Mouse (Mus musculus) left cerebral cortex, postnatal 14 days (tissue): ENCODE results near the gene Casp3. TPM values are rescaled to one million over a fixed set of nuclear protein-coding genes. Genes with fewer than 3 reads are reported as not detected.

Experiments used
- DNase-seq, 2 experiments: peaks; one replicate each; pipeline ENCODE4 v3.0.0; 2021 to 2022; ENCODE audit warnings: low spot score in 2 of 2, mixed read lengths in 1 of 2
- intact Hi-C: fragments of 180-260 bp; cut with DNase I; formaldehyde crosslinking; loops from one replicate; pipeline ENCODE4 v1.15.1; 2025
- total RNA-seq, 2 experiments: library from RNA; stranded (reverse); gene quantifications; 2 replicates each; pipeline ENCODE4 v1.2.3; 2021

Casp3 gene
- total RNA-seq, 2 experiments from 2014 or later, result 28.7 to 29.7 TPM

GRCm38 (mm10) chr8:46648421-46648820 lies 31.3 kb downstream of the Casp3 start:
- intact Hi-C loops, result no loop called here

GRCm38 (mm10) chr8:46651872-46652271 lies 34.8 kb downstream of the Casp3 start:
- intact Hi-C loops, result no loop called here
- DNase-seq, result no peak

More at GRCm38 (mm10) chr8:46648421-46648820, 31.3 kb downstream of the Casp3 start:
- no peak for DNase-seq

GRCm38 (mm10) chr8:46655919-46656318 lies 38.8 kb downstream of the Casp3 start:
- intact Hi-C loops, result no loop called here
- no peak for DNase-seq

- intact Hi-C loops, result loop anchor here (5.0 to 10.0 kb wide), 2 partner anchors 266 to 703 kb away; no protein-coding TSS in a partner anchor
- DNase-seq, result peak; percentile 64 to 80
Observed at GRCm38 (mm10) chr8:46671496-46671895, 54.4 kb downstream of the Casp3 start.

GRCm38 (mm10) chr8:46680671-46681365 lies 63.7 kb downstream of the Casp3 start:
- no peak for DNase-seq

GRCm38 (mm10) chr8:46686664-46687336 lies 69.7 kb downstream of the Casp3 start:
- intact Hi-C loops, result no loop called here

More at GRCm38 (mm10) chr8:46680671-46681365, 63.7 kb downstream of the Casp3 start:
- intact Hi-C loops, result no loop called here

More at GRCm38 (mm10) chr8:46686664-46687336, 69.7 kb downstream of the Casp3 start:
- DNase-seq, result peak; percentile 95 to 97

Other genes with a start within 250 kb of the Casp3 start
- 10 to 100 TPM; 45.0 to 47.3 TPM for gene Acsl1, start 146.3 kb upstream of the Casp3 start, total RNA-seq
- gene Cenpu, start 65.3 kb upstream of the Casp3 start, total RNA-seq, result 1 to 10 TPM; 1.6 to 4.1 TPM
- 1 to 10 TPM; 3.2 to 3.8 TPM for gene Primpol, start 79 bp upstream of the Casp3 start, total RNA-seq
- 10 to 100 TPM; 40.6 to 44.3 TPM for gene Irf2, start 122.4 kb downstream of the Casp3 start, total RNA-seq